Mouse (Mus musculus) left cerebral cortex, postnatal 36 days (tissue): Measurements from ENCODE around the gene Rev1. TPM values are rescaled to one million over a fixed set of nuclear protein-coding genes. Genes with fewer than 3 reads are reported as not detected.

Experiments
- DNase-seq, 2 experiments: peaks; one replicate each; pipeline ENCODE4 v3.0.0; 2021 to 2022; ENCODE audit warnings: low spot score in 2 of 2, mixed read lengths in 1 of 2
- intact Hi-C: fragments of 180-260 bp; cut with DNase I; formaldehyde crosslinking; loops from one replicate; pipeline ENCODE4 v1.15.1; 2025
- total RNA-seq, 2 experiments: library from RNA; stranded (reverse); gene quantifications; 2 replicates each; pipeline ENCODE4 v1.2.3; 2021

The Rev1 gene
- 10 to 100 TPM; 33.6 to 42.2 TPM for total RNA-seq

DNA sequence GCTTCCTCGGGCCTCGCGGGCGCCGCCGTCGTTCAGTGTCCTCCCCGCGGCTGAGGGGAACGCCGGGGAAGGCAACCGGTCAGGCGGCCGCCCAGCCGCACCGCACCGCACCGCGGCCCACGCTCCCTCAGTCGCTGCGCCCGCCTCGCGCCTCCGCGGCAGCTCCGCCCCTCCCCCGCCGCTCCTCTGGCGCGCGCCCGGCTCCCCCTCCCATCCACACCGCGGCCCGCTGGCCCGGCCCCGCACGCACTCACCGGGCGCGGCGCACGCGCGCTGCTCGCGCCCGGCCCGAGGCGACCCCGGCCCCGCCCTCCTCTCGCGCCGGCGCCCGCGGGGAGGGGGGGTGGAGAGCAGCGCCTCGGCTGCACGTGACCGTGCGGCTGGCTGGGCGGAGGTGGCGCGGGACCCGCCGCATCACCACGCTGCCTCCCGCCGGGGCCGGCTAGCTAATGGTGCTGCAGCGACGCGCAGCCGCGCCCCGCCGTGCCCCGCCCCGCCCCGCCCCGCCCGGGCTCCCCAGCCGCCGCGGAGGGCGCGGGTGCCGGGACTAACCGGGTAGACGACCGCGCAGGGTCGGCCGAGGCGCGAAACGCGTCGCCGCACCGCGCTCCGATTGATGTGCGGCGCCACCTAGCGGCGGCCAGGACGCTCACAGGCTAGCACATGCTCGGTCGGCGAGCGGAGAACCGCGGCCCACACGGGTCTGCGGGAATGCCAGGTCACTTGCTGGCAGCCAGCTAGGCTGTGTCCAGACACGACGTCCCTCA is at the start of gene Rev1:
Rev1 (minus strand) TSS at position 301 of the 767 bp plus-strand sequence.
- intact Hi-C loops, result loop anchor here (2.0 kb wide), 1 partner anchor 131 kb away; the partner anchor contains the start of gene Eif5b
- DNase-seq, result peak; percentile 95 to 98

DNA sequence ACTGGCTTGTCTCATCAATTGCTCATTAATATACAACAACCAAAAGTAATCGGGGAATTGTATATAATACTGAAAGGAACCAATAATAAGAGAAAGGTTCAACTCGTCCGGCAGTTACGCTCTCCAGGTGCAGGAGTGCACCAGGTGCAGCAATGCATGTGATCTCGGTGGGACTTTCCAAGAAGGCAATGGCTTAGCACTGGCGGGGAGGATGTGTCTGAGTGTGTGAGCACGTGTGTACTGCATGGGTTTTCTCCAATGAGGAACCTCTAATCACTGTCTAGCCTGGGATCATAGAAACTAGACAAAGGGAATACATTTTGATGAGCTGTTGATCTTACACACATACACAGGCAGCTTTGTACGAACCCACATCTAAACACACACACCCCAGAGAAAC is 49.3 kb upstream of the Rev1 start:
- intact Hi-C loops, result no loop called here
- DNase-seq, result no peak

DNA sequence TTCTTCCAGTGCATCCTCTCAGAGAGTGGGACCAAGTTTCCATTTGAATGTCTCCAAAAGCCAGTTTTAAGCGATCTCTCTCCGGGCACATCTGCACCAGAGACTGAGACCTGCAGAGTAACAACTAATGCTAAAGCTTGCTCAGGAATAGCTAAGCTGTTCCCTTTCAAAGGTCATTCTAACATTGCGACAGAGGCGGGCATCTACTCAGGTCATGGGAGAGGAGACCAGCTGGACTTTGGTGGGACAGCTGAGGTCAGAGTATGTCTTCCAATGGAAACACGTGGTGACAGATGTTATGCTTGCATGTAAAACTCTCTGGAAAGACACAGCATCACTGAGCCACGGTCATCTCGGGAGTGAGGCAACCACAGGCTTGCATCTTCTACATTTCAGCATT is 46.5 kb upstream of the Rev1 start:
- DNase-seq, result no peak
- intact Hi-C loops, result no loop called here

DNA sequence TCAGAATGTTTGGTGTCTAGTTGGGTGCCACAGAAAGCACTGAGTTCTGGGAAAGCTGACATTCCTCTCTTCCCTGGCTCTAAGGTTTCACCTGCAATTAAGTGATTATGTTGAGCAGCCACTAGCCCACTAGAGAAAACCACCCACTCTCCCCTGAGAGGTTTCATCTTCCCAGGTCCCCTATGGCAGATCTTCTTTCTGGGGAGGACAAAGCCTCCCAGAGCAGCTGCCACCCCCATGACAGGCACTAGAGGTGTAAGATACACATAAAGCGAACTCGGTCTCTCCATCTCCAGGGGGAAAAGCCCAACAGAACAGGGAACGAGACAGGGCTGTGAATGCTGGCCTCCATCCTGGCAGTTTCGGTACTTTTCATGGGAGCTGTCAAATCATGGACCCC is 42.3 kb upstream of the Rev1 start:
- no peak for DNase-seq

DNA sequence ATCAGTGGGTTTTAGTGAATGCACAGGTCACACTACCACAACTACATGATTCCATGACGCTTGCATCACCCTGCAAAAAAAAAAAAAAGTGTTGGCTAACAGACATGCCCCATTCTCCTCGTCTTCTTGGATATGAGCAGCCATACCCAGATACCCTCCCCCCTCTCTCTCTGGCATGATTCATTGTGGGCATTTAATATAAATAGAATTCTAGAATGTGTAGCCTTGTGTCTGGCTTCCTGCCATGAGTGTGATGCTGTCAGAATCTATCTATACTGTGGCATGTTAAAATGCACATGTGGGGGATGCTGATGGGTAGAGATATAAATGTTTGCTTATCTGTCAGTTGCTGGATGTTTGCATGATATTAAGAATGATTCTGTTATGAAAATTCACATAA is 36.1 kb upstream of the Rev1 start:
- intact Hi-C loops, result no loop called here
- no peak for DNase-seq

More for the DNA sequence above, 42.3 kb upstream of the Rev1 start:
- intact Hi-C loops, result no loop called here

DNA sequence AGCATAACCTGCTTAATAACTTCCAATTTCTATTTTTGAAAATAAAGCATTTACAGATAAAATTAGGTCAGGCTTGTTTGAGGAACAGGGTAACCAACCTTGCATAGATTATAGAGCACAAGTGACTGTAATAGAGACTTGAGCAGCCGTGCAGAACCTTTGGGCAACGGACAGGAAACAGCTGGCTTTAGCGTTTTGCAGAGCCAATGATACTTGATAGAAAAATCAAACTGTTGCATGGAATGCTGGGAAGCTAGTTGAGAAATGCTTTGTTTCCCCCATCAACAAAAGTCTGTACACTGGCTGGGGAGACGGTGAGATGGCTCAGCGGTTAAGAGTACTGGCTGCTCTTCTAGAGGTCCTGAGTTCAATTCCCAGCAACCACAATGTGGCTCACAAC is 20.5 kb upstream of the Rev1 start:
- DNase-seq, result no peak
- intact Hi-C loops, result no loop called here

DNA sequence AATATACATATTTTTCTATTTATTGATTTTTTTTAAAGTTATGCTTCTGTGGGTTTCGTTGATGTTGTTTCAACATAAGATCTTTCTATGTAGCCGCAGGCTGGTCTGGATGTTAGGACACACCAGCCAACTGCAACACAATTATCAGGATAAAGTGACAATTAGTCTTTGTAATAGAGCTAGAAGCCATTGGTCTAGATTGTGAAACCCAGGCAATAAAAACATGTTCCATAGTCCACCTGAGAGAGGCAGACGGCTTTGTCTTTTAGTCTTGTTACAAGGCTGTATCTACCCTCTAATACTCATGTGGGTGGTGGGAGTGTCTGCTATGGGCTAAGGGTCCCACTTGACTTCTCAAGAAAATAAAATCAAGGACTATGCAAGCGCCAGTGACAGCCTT is 16.4 kb upstream of the Rev1 start:
- intact Hi-C loops, result no loop called here
- DNase-seq, result no peak

DNA sequence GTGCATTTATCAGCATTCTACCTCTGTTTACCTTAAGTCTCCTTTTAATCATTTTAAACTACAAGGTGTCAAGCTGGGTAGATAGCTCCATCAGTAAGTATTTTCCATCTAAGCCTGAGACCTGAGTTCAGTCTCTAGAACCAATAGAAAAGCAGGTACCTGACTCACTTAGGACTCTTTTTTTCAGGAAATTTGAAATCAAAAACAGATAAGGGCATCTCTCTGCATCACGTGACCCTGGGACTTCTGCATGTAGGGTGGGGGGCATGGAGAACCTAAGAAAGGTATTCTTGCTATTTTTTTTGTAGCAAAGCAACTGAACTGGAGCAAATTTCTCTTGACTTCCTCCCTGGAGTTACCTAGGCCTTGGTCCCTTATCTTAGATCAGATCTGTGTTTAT is 11.8 kb upstream of the Rev1 start:
- intact Hi-C loops, result no loop called here
- DNase-seq, result no peak

DNA sequence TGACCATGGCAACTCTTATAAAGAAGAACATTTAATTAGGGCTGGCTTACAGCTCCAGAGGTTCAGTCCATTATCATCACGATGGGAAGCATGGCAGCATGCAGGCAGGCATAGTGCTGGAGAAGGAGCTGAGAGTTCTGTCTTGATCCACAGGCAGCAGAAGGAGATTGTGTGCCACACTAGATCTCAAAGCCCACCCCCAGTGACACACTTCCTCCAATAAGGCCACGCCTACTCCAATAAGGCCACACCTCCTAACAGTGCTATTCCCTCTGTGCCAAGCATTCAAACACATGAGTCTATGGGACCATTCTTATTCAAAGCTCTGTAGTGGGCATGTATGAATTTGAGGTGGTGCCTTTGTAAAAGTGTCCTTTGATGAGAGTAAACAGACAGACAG is 11.3 kb upstream of the Rev1 start:
- intact Hi-C loops, result no loop called here
- no peak for DNase-seq

DNA sequence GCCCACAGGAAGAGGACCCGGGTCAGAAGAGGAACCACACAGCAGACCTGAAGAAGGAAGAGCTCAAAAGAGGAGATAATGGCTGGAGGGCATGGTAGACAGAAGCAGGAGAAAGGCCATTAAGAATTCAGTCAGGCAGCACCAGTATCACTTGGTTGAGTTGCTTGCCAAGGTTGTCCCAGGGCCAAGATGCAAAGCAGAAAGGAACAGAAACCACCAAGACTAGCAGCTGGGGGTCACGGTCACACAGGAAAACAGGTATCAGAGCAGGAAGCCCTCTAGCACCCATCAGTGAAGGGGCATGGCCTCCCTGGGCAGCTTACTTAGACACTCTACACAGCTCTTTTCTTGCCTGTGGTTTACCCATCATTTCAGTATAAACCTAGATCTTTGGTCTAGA is 9.8 kb upstream of the Rev1 start:
- intact Hi-C loops, result no loop called here
- DNase-seq, result no peak

DNA sequence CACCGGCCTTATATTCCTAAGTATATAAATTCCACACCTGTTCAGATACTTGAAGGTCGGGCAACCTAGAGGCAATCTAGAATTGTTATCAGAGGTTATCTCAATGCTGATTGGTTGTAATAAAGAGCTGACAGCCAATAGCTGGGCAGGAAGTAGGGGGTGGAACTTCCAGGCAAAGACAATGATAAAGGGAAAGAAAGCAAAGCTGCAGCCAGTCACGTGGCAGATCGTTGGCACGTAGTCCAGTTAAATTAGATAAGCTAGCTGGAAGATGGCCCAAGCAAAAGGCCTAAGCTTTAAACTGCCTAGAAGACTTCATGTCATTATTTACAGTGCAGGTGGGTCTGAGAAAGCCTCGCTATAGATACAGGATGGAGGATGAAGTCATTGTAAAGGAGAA is 3.3 kb upstream of the Rev1 start:
- DNase-seq, result no peak
- intact Hi-C loops, result no loop called here

DNA sequence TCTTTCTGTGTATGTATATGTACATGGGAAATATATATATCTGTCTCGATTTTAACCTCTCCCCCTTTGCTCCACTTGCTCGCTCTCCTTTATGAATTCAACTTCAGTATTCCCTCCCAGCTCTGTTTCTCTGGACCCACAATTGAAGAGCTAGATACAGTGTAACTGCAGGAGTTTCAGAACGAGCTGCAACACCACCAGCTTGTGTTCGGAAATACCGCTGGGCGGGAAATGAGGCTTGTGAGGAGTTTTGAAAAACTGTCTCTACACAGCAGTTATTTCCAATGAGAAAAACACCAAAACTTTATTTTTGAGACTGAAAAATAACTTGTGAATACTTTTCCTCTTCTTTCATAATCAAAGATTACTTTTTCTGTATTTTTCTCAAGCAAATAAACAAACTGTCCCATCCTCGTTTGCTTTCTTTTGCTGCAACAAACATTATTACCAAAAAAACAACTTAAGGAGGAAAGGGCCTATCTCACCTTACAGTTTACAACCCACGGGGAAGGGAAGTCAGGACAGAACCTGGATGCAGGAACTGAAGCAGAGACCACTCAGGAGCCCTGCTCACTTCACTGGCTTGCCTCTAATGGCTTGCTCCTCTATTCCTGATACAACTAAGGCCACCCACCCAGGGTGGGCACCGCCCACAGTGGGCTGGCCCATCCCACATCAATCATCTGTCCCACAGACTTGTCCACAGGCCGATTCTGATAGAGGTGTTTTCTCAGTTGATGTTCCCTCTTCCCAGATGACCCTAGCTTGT is 1.3 kb upstream of the Rev1 start:
- intact Hi-C loops, result no loop called here
- no peak for DNase-seq

DNA sequence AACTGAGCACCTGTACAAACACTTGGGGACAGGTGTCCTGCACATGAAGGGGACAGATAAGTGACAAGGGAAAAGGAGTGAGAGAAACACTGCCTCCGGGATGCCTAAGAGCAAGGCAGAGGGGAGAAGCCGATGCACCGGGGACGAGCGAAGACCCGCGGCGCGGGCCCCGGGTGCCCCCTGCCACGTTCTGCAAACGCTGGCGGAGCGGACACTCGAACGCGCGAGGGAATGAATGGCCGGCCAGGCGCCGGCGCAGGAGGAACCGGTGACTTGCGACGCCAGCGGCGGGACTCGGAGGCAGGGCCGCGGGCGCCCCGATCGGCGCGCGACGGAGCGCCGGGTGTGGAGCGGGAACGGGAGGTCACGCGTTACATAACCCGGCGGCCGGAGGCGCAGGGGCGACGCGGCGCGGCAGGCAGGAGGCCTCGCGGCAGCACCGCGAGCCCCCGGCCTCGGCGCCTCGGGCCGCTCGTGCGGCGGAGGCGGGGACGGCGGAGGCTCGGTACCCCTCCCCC is 623 bp downstream of the Rev1 start:
- peak in 1 of 2 experiments; percentile 58 for DNase-seq
- intact Hi-C loops, result loop anchor here (2.0 kb wide), 1 partner anchor 130 kb away; the partner anchor contains the start of gene Eif5b

DNA sequence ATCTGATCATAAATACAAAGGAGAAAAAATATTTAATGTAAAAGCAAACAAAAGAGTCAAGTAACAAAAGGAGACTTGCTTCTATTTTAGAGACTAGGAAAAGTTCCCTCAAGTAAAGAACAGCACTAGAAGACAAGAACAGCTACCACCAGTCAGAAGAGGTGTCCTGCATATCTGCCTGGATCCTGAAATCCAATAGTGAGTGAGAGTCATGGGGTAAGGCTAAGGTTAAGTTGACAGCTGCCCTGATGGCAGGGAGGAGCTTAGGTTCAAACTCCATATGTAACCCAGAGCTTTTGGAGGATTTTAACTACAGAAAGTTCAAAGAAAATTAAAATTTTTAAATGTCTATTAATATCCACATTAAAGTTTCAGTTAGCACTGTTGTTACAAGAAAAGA is 2.6 kb downstream of the Rev1 start:
- DNase-seq, result no peak
- intact Hi-C loops, result no loop called here

DNA sequence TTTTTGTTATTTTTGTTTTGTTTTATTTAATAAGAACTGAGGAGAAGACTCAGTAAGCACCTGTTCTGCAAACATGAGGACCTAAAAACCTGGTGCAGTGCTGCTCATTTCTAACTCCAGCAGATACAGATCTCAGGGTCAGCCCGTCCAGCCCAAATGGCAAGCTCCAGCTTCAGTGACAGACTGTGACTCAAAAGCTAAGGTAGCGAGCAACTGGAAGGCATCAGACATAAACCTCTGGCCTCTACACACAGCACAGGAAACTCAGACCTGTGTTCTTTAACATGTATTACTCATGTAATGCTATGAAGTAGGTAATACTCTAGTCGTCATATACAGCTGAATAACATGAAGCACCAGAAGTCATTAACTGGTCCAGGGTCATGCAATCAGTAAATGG is 3.2 kb downstream of the Rev1 start:
- intact Hi-C loops, result no loop called here

DNA sequence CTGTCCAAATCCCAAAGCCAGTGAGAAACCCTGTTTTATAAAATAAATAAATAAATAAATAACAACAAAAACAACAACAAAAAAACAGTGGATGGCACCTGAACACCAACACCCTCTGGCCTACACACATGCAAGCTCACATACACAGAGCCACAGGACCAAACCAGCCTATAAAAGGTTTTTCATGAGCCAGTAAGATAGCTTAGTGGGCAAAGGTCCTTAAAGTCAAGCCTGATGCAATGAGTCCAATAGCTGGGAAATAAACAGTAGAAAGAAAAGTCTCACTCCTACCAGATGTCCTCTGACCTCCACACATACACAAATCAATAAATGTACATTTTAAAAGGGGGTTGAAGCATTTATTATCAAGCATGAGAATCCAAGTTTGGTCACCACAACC is 5.3 kb downstream of the Rev1 start:
- intact Hi-C loops, result no loop called here
- DNase-seq, result no peak

More for the DNA sequence above, 3.2 kb downstream of the Rev1 start:
- no peak for DNase-seq

DNA sequence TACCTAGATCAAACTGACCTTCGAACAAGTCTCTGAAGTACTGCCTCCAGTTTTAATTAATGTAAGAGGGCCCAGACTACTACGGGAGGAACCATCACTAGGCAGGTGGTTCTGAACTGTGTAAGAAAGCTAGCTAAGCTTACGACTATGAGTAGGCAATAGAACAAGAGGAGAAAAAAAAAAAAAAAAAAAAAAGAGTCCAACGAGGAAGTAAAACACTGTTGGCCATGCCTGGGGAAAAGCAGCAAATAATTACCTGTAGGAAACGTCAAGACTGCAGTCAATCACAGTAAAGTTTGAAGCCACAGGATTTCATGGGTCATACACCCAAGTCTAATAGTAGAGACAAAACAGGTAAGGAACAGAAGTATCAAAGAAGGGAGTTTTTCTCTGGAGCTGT is 8.7 kb downstream of the Rev1 start:
- no peak for DNase-seq
- intact Hi-C loops, result no loop called here

DNA sequence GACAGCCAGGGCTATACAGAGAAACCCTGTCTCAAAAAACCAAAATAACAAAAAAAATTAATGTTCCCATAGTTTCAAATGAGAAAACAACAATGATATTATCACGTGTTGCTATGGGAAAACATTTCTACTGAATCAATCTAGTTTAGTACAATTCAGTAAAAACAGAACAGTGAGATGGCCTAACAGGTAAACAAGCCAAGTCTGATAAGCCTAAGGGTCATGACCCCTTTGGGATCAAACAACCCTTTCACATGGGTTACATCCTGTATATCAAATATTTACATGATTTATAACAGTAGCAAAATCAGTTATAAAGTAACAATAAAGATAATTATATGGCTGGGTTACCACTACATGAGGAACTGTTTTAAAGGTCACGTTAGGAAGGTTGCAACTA is 11.0 kb downstream of the Rev1 start:
- DNase-seq, result no peak
- intact Hi-C loops, result no loop called here

DNA sequence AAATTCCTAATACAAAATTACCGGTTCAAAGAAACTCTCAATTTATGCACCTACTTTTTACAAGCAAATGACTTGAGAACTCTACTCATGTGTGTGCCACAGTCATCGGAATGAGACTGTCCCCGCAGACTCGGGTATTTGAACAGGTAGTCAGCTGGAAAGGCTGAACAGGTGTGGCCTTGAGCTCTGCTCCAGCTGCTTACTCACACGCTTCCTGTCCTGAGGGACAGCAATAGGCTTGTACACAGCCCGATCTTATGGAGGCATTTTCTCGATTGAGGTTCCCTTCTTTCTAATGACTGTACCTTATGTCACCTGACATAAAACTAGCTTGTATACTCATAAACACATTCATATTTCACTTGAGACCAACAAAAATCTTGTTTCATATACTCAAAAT is 19.8 kb downstream of the Rev1 start:
- intact Hi-C loops, result no loop called here

DNA sequence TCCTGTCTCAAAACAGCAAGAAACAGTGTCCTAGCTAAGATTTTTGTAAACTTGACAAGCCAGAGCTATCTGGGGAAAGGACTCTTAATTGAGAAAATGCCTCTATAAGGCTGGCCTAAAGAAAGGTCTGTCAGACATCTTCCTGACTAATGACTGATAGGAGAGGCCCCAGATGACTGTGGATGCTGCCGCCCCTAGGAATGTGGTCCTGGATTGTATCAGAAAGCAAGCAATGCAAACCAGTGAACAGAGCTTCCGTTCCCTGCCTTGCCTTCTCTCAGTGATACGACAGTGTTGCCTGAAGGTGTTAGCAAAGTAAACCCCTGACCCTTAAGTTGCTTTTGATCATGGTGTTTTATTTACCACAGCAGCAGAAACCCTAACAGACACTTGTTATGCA is 25.8 kb downstream of the Rev1 start:
- no peak for DNase-seq
- intact Hi-C loops, result no loop called here

More for the DNA sequence above, 19.8 kb downstream of the Rev1 start:
- no peak for DNase-seq

DNA sequence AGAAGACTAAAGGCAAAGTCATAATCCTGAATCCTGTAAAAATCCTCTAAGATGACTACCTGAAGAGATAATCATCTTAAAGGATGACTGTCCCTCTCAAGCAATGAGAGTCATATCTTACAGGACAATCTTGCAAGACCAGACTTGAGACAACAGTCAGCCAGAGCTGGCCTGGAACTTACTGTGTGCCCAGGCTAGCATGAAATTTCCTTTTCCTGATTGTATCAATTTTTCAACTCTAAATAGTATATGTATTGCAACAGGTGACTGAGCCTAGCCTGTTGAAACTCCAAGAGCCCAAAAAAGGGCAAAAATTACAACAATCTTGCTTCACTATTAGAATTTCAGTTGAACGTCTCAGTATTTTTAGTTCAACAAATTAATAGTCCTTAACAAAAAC is 26.4 kb downstream of the Rev1 start:
- DNase-seq, result no peak
- intact Hi-C loops, result no loop called here
